Mouse (Mus musculus) testis, adult 2 months (tissue): ENCODE data around the gene Tnfsf13. TPM values are rescaled to one million over a fixed set of nuclear protein-coding genes. Genes with fewer than 3 reads are reported as not detected.

Experiments
- H3K27ac ChIP-seq: fragments of 200-500 bp; 2 replicates; pipeline ENCODE4 v1.5.1; 2012; ENCODE audit warnings: low read depth, low read length; ENCODE audit not compliant: control insufficient read depth, insufficient read depth
- H3K27me3 ChIP-seq: fragments of 200-500 bp; 2 replicates; pipeline ENCODE4 v1.6.1; 2012; ENCODE audit warnings: mild to moderate bottlenecking, low read length, moderate library complexity; ENCODE audit not compliant: control insufficient read depth, insufficient read depth
- H3K36me3 ChIP-seq: fragments of 200-500 bp; 2 replicates; pipeline ENCODE4 v1.6.1; 2012; ENCODE audit warnings: mild to moderate bottlenecking, low read length; ENCODE audit not compliant: control insufficient read depth, insufficient read depth
- H3K4me1 ChIP-seq: fragments of 200-500 bp; 2 replicates; pipeline ENCODE4 v1.6.1; 2012; ENCODE audit warnings: low read length; ENCODE audit not compliant: control insufficient read depth, insufficient read depth
- H3K4me3 ChIP-seq: fragments of 200-500 bp; 2 replicates; pipeline ENCODE4 v1.5.1; 2012; ENCODE audit warnings: low read depth, mild to moderate bottlenecking, low read length, moderate library complexity, mixed read lengths; ENCODE audit not compliant: control insufficient read depth
- CTCF ChIP-seq: fragments of 200-500 bp; IDR thresholded peaks from 2 replicates; pipeline ENCODE4 v1.5.1; 2012; ENCODE audit warnings: low read depth, mild to moderate bottlenecking, inconsistent platforms, low read length, moderate library complexity; ENCODE audit not compliant: control insufficient read depth, insufficient read depth, insufficient replicate concordance
- POLR2A ChIP-seq: fragments of 200-500 bp; IDR thresholded peaks from 2 replicates; pipeline ENCODE4 v1.6.1; 2012; ENCODE audit warnings: low read depth, mild to moderate bottlenecking, inconsistent platforms, low read length, moderate library complexity; ENCODE audit not compliant: control insufficient read depth
- polyA plus RNA-seq: library from polyadenylated mRNA; depleted of rRNA; stranded (reverse); fragments of >200 nt; gene quantifications from 2 replicates; pipeline ENCODE4 v1.2.3, GENCODE M21; 2012

Tnfsf13 gene
- polyA plus RNA-seq, 1 experiment, result 5.6 TPM

DNA sequence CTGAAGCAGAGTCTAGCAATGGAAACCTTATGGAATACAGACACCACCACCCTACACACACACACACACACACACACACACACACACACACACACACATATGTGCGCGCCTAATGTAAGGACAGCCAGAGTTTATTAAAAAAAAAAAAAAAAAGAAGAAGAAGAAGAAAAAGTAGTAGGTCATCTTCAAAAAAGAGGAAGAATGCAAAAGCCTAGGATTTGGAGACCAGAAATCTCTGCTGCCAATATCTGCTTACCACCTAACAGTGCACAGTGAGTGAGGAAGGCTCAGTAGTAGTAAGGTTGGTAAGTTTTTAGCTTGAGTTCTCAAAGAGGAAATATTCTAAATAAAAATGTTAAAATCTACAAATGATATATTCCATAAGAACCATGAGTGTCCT is 6.4 kb downstream of the Tnfsf13 start:
- Histone ChIP-seq H3K4me3 (no peak overlapping the region), H3K27me3 (no peaks in the 10 kb centered on the region), H3K4me1 (peaks cover 5% of the 10 kb centered on the region), H3K27ac (no peak overlapping the region), H3K36me3 (no peaks in the 10 kb centered on the region)
- no peak for TF ChIP-seq POLR2A
- no peak for TF ChIP-seq CTCF

DNA sequence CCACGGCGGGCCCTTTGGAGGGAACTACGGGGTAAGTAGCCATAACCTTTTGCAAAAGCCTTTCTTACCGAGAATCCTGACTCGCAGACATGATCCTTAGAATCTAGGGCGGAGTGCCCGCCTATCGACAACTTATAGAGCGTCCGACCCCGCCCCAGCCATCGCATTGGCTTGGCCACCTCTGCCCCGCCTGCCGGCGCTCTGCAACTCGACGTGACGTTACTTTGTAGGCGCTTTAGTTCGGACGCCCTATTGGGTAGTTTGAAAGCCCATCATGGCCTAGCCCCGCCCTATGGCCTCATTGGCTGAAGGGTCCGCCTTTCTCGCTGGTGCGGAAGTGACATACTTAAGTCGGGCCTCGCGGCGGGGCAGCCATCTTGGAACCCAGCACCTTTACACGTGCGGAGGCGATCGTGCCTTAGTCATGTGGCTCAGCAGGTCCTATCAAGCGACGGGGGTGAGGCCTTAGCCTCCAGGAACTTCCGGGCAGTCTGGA is 13.3 kb downstream of the Tnfsf13 start, which contains the start of gene Eif4a1:
Gene Eif4a1, minus strand, starts transcription at position 213 of the 496 bp plus-strand sequence.
- Histone ChIP-seq H3K4me3 (peak within 1 kb of the TSS; percentile 95), H3K36me3 (peaks cover 1% of the 10 kb centered on the region), H3K27ac (peak within 1 kb of the TSS; percentile 98), H3K4me1 (0 out of 2 replicates have a peak, but pooled peaks cover 2% of the 10 kb centered on the region), H3K27me3 (no peaks in the 10 kb centered on the region)
- TF ChIP-seq POLR2A (peak; percentile 91), CTCF (no peak)

DNA sequence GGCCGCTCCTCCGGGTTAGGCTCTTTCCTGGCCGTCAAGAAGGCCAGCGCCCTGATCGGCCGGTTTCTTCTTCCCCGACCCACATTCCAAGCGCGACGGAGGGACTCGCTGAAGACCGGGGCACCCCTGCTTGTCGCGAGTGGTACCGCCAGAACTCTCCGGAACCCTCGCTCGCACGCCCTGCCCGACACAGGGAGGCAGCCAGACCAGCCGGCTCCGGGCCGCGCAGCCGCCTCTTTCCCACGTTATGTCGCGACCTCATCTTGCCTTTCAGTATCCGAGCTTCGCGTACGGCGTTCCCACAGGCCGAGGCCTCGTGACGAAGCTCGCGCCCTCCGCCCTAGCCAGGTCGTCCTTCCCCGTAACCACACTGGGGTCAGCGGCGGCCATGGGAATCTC is 13.9 kb downstream of the Tnfsf13 start:
- no peak for TF ChIP-seq CTCF
- TF ChIP-seq POLR2A, result no peak
- H3K4me3 ChIP-seq, result peak overlapping the region; percentile 95
- peak overlapping the region; percentile 98 for H3K27ac ChIP-seq
- 0 out of 2 replicates have a peak, but pooled peaks cover 2% of the 10 kb centered on the region for H3K4me1 ChIP-seq
- peaks cover 1% of the 10 kb centered on the region for H3K36me3 ChIP-seq
- H3K27me3 ChIP-seq, result no peaks in the 10 kb centered on the region

DNA sequence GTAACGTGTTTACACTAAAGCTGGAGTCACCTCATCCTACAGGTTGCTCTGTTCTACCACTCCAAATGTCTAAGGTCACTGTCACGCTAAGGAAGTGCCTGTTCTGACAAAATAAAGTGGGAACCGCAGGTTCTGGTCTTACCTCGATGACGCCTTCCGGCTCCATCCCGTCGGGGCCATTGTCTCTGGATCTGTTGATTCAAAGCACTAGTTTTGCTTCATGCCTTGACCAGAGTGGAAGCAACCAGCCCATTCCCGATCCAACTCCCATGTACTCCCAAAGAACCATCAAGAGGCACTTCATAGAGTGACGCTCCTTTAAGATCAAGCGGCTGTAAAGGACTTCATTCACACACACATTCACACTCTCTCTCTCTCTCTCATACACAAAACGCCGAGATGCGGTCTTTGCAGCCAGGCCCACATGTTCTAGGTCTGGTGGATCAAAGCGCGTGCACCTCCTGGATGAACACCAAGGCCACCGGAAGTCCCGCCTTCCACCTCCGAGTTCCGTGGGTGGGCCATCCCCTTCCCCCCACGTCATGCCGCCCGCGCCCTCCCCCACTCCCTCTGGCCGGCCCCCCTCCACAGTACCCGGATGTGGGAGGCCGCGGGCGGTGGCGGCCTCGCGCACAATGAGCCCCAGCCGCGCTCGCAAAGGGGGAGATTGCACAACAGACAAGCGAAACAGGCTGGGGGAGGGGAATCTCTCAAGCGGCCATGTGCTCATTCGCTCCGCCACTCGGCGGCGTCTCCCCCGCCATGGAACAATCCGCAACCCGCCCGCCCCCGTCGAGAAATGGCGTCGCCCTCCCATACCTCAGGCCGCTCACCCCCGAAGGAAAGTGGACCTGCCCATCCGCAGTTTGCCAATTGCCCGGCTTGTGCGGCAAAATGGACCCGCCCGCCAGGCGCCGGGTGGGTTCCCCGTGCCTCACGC is 14.5 kb downstream of the Tnfsf13 start:
- no peak for TF ChIP-seq CTCF
- TF ChIP-seq POLR2A, result peak; percentile 49
- Histone ChIP-seq H3K36me3 (peaks cover 1% of the 10 kb centered on the region), H3K4me3 (peak overlapping the region; percentile 95)

DNA sequence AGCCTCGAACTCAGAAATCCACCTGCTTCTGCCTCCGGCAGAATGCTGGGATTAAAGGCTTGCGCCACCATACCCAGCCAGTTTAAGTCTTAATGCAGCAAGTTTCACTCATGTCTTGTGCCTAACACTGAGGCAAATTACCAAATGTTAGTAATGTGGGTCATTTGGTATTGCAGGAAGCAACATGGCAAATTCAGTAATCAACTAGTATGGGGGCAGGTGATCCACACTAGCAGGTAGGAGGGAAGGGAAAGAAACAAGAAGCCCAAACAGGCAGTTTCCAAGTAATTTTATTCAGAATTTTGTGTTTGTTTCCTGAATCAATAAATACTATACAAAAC is 18.9 kb downstream of the Tnfsf13 start:
- Histone ChIP-seq H3K4me3 (no peak overlapping the region), H3K4me1 (peaks cover 6% of the 10 kb centered on the region), H3K27ac (no peak overlapping the region), H3K36me3 (peaks cover 1% of the 10 kb centered on the region; the same call in 1 of the 2 replicates), H3K27me3 (no peaks in the 10 kb centered on the region)
- TF ChIP-seq CTCF, result no peak
- TF ChIP-seq POLR2A, result no peak

More for the DNA sequence above, 14.5 kb downstream of the Tnfsf13 start:
- H3K27ac ChIP-seq, result peak overlapping the region; percentile 98
- 0 out of 2 replicates have a peak, but pooled peaks cover 2% of the 10 kb centered on the region for H3K4me1 ChIP-seq
- no peaks in the 10 kb centered on the region for H3K27me3 ChIP-seq

DNA sequence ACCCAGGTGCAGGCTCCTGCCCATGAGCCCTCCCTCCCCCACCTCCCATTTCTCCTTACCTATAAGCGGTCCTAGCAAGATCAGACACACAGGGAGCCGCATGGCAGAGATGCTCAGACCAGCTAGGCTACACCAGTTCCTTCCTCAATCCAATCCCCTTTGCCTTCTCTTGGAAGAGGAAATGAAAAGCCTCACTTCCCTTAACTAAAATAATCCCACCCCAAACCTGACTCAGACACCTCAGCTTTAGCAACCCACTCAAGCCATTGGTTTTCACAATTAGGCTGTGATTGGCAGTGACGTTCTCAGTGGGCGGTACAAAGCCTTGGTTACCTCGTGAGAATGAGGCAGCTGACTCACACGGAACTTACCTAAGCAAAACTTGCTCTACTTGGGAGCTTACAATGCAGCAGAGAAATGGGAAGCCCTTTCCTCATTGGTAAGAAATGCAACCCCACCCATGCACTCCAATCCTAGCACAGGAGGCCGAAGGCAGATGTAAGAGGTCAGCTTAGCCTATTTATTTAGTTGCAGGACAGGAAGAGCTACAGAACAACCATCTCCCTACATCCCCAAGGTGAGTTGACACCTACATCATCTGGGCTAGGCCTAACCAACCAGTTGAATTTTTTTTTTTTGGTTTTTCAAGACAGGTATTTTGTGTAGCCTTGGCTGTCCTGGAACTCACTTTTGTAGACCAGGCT is 19.5 kb downstream of the Tnfsf13 start, which contains the start of gene Cd68:
Gene Cd68, minus strand, starts transcription at position 193 of the 704 bp plus-strand sequence.
- Histone ChIP-seq H3K27ac (no peak within 1 kb of the TSS), H3K4me3 (no peak within 1 kb of the TSS)

DNA sequence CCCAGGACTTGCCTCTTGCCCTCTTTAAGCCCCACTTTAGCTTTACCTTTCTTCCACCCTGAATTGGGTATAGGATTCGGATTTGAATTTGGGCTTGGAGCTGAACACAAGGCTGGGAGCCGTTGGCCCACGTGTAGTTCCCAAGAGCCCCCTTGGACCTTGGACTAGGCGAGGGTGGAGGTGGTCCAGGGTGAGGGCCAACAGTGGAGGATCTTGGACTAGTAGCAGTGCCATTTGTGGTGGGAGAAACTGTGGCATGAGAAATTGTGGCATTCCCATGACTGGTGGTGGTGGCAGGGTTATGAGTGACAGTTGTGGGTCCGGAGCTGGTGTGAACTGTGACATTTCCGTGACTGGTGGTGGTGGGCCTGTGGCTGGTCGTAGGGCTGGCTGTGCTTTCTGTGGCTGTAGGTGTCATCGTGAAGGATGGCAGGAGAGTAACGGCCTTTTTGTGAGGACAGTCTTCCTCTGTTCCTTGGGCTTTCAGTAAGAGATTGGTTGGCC is 20.1 kb downstream of the Tnfsf13 start:
- Histone ChIP-seq H3K27ac (no peak overlapping the region), H3K27me3 (no peaks in the 10 kb centered on the region), H3K4me1 (peaks cover 6% of the 10 kb centered on the region), H3K36me3 (peaks cover 1% of the 10 kb centered on the region; the same call in 1 of the 2 replicates), H3K4me3 (no peak overlapping the region)
- no peak for TF ChIP-seq CTCF

More for the DNA sequence above, 19.5 kb downstream of the Tnfsf13 start, which contains the start of gene Cd68:
- H3K27me3 ChIP-seq, result no peaks in the 10 kb centered on the region
- peaks cover 1% of the 10 kb centered on the region; the same call in 1 of the 2 replicates for H3K36me3 ChIP-seq
- peaks cover 6% of the 10 kb centered on the region for H3K4me1 ChIP-seq
- no peak for TF ChIP-seq CTCF
- no peak for TF ChIP-seq POLR2A
